Mouse (Mus musculus) thymus, adult 2 months (tissue): ENCODE data around the gene Snip1.

Source experiments
- CTCF ChIP-seq: fragments of 200-500 bp; IDR thresholded peaks from 2 replicates; pipeline ENCODE4 v1.5.1; 2012; ENCODE audit warnings: mild to moderate bottlenecking, control low read depth, low read length, moderate library complexity, borderline replicate concordance; ENCODE audit not compliant: control insufficient read depth, poor library complexity, insufficient read depth; ENCODE audit errors: extremely low read depth
- POLR2A ChIP-seq: fragments of 200-500 bp; IDR thresholded peaks from 2 replicates; pipeline ENCODE4 v1.6.1; 2012; ENCODE audit warnings: mild to moderate bottlenecking, low read length, control low read depth, moderate library complexity; ENCODE audit not compliant: control insufficient read depth, poor library complexity, insufficient read depth; ENCODE audit errors: extremely low read depth

DNA sequence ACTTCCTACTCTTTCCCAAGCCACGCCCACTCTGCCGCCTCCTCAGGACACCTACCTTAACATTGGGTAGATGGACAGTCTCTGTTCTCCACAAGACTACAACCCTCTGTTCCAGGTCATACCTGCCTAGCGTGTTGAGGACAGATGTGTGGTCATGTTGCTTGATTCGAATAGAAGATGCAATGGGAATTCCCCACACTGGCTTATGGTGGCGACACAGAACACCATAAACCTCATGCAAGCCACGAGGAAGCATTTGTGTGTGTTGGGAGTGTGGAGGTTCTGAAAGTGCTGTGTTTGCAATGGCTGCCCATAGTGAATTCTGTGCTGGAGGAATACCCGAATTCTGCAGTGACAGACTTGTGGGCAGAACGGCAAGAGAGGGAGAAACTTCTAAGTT is 2.6 kb upstream of the Snip1 start:
- TF ChIP-seq POLR2A (no peak), CTCF (no peak)
